Mouse (Mus musculus) MEL (cell line): Measurements from ENCODE around the gene Mterf2. TPM values are rescaled to one million over a fixed set of nuclear protein-coding genes. Genes with fewer than 3 reads are reported as not detected.
A peak's percentile ranks its signal among the peaks of the same experiment; 100 is the strongest.

Experiments
- DNase-seq: peaks from one replicate; pipeline ENCODE4 v3.0.0; 2011; ENCODE audit warnings: low read depth, low spot score
- H3K27ac ChIP-seq: 2 replicates; pipeline ENCODE4 v1.5.1; 2012; ENCODE audit warnings: low read depth, mild to moderate bottlenecking, control low read depth, low read length, moderate library complexity; ENCODE audit not compliant: control insufficient read depth
- H3K27me3 ChIP-seq, 2 experiments: fragments of 150-350 bp in 1 of 2; sonication (generic) in 1 of 2; 2 replicates each; pipeline ENCODE4 v1.6.1; 2012; ENCODE audit warnings: low read length in 2 of 2, mild to moderate bottlenecking in 2 of 2, improper control_type of control experiment in 1 of 2, moderate library complexity in 1 of 2; ENCODE audit not compliant: insufficient read depth in 2 of 2, control insufficient read depth in 1 of 2
- H3K36me3 ChIP-seq, 2 experiments: 2 replicates each; pipeline ENCODE4 v1.6.1; 2012 to 2014; ENCODE audit warnings: low read length in 2 of 2, improper control_type of control experiment in 1 of 2, inconsistent platforms in 1 of 2, mild to moderate bottlenecking in 1 of 2; ENCODE audit not compliant: insufficient read depth in 2 of 2, control insufficient read depth in 1 of 2
- H3K4me1 ChIP-seq, 2 experiments: fragments of 150-350 bp in 1 of 2; sonication (generic) in 1 of 2; 2 replicates each; pipeline ENCODE4 v1.6.1; 2012; ENCODE audit warnings: low read length in 2 of 2, improper control_type of control experiment in 1 of 2, mild to moderate bottlenecking in 1 of 2; ENCODE audit not compliant: insufficient read depth in 2 of 2, control insufficient read depth in 1 of 2
- H3K4me3 ChIP-seq, 2 experiments: fragments of 150-350 bp in 1 of 2; sonication (generic) in 1 of 2; 2 replicates each; pipeline ENCODE4 v1.5.1; 2012; ENCODE audit warnings: low read depth in 2 of 2, low read length in 2 of 2, mild to moderate bottlenecking in 2 of 2, moderate library complexity in 2 of 2, control low read depth in 1 of 2, improper control_type of control experiment in 1 of 2; ENCODE audit not compliant: control insufficient read depth in 1 of 2, insufficient read depth in 1 of 2
- H3K79me2 ChIP-seq: 2 replicates; pipeline ENCODE4 v1.6.1; 2012; ENCODE audit warnings: mild to moderate bottlenecking, low read length, moderate library complexity; ENCODE audit not compliant: control insufficient read depth, poor library complexity, insufficient read depth
- H3K9ac ChIP-seq: 2 replicates; pipeline ENCODE4 v1.6.1; 2012; ENCODE audit warnings: low read depth, mild to moderate bottlenecking, control low read depth, low read length, moderate library complexity; ENCODE audit not compliant: control insufficient read depth, poor library complexity, severe bottlenecking
- H3K9me3 ChIP-seq: fragments of 150-350 bp; sonication (generic); replicated peaks from 2 replicates; pipeline ENCODE4 v1.6.1; 2012; ENCODE audit warnings: mild to moderate bottlenecking, low read length, improper control_type of control experiment, moderate library complexity; ENCODE audit not compliant: insufficient read depth
- BHLHE40 ChIP-seq: IDR thresholded peaks from 2 replicates; pipeline ENCODE4 v1.6.1; 2012; ENCODE audit warnings: low read depth, mild to moderate bottlenecking, inconsistent platforms, low read length, improper control_type of control experiment, borderline replicate concordance
- CHD1 ChIP-seq: IDR thresholded peaks from 2 replicates; pipeline ENCODE4 v1.6.1; 2012; ENCODE audit warnings: low read depth, mild to moderate bottlenecking, inconsistent platforms, low read length, improper control_type of control experiment
- CHD2 ChIP-seq: IDR thresholded peaks from 2 replicates; pipeline ENCODE4 v1.6.1; 2011; ENCODE audit warnings: low read length, improper control_type of control experiment
- E2F4 ChIP-seq: IDR thresholded peaks from 2 replicates; pipeline ENCODE4 v1.6.1; 2011; ENCODE audit warnings: low read depth, low read length, improper control_type of control experiment, borderline replicate concordance
- ELF1 ChIP-seq: IDR thresholded peaks from 2 replicates; pipeline ENCODE4 v1.6.1; 2014; ENCODE audit warnings: low read depth, mild to moderate bottlenecking, inconsistent platforms, low read length, improper control_type of control experiment, moderate library complexity
- EP300 ChIP-seq, 2 experiments: IDR thresholded peaks; 2 replicates each; pipeline ENCODE4 v1.6.1; 2011; ENCODE audit warnings: improper control_type of control experiment in 2 of 2, low read length in 2 of 2, low read depth in 1 of 2, mild to moderate bottlenecking in 1 of 2
- ETS1 ChIP-seq: IDR thresholded peaks from 2 replicates; pipeline ENCODE4 v1.6.1; 2012; ENCODE audit warnings: low read depth, mild to moderate bottlenecking, inconsistent platforms, low read length, improper control_type of control experiment, moderate library complexity
- GABPA ChIP-seq: IDR thresholded peaks from 2 replicates; pipeline ENCODE4 v1.6.1; 2012; ENCODE audit warnings: low read depth, mild to moderate bottlenecking, inconsistent platforms, low read length, improper control_type of control experiment, moderate library complexity
- HCFC1 ChIP-seq: IDR thresholded peaks from 2 replicates; pipeline ENCODE4 v1.6.1; 2012; ENCODE audit warnings: low read depth, mild to moderate bottlenecking, inconsistent platforms, low read length, improper control_type of control experiment, moderate library complexity
- JUND ChIP-seq: IDR thresholded peaks from 2 replicates; pipeline ENCODE4 v1.6.1; 2011; ENCODE audit warnings: low read depth, mild to moderate bottlenecking, improper control_type of control experiment, low read length
- KAT2A ChIP-seq: conservative IDR thresholded peaks from 2 replicates; pipeline ENCODE4 v1.6.1; 2012; ENCODE audit warnings: low read depth, low read length, improper control_type of control experiment, inconsistent platforms
- MAFK ChIP-seq: IDR thresholded peaks from 2 replicates; pipeline ENCODE4 v1.6.1; 2011; ENCODE audit warnings: low read depth, mild to moderate bottlenecking, low read length, improper control_type of control experiment, borderline replicate concordance
- MAZ ChIP-seq: IDR thresholded peaks from 2 replicates; pipeline ENCODE4 v1.6.1; 2012; ENCODE audit warnings: low read depth, mild to moderate bottlenecking, inconsistent platforms, low read length, improper control_type of control experiment
- MEF2A ChIP-seq: IDR thresholded peaks from 2 replicates; pipeline ENCODE4 v1.6.1; 2014; ENCODE audit warnings: low read depth, mild to moderate bottlenecking, inconsistent platforms, low read length, improper control_type of control experiment; ENCODE audit not compliant: poor library complexity, insufficient replicate concordance, severe bottlenecking; ENCODE audit errors: extremely low read depth
- MXI1 ChIP-seq: IDR thresholded peaks from 2 replicates; pipeline ENCODE4 v1.6.1; 2011; ENCODE audit warnings: mild to moderate bottlenecking, low read depth, low read length, improper control_type of control experiment
- MYB ChIP-seq: IDR thresholded peaks from 2 replicates; pipeline ENCODE4 v1.6.1; 2011; ENCODE audit warnings: mild to moderate bottlenecking, low read depth, low read length, improper control_type of control experiment
- MYC ChIP-seq: IDR thresholded peaks from 2 replicates; pipeline ENCODE4 v1.6.1; 2011; ENCODE audit warnings: low read depth, mild to moderate bottlenecking, low read length, improper control_type of control experiment, moderate library complexity
- NRF1 ChIP-seq: IDR thresholded peaks from 2 replicates; pipeline ENCODE4 v1.6.1; 2014; ENCODE audit warnings: low read depth, mild to moderate bottlenecking, inconsistent platforms, low read length, improper control_type of control experiment, moderate library complexity; ENCODE audit not compliant: poor library complexity, insufficient read depth, severe bottlenecking
- POLR2A ChIP-seq, 2 experiments: IDR thresholded peaks; 2 replicates each; pipeline ENCODE4 v1.6.1; 2011 to 2012; ENCODE audit warnings: low read length in 2 of 2, mild to moderate bottlenecking in 2 of 2, control low read depth in 1 of 2, improper control_type of control experiment in 1 of 2, low read depth in 1 of 2, moderate library complexity in 1 of 2; ENCODE audit not compliant: control insufficient read depth in 1 of 2, insufficient read depth in 1 of 2, poor library complexity in 1 of 2
- POLR2AphosphoS2 ChIP-seq: IDR thresholded peaks from 2 replicates; pipeline ENCODE4 v1.6.1; 2011; ENCODE audit warnings: low read length, improper control_type of control experiment
- POLR2AphosphoS5 ChIP-seq: IDR thresholded peaks from 2 replicates; pipeline ENCODE4 v1.6.1; 2012; ENCODE audit warnings: low read depth, borderline replicate concordance, mild to moderate bottlenecking, inconsistent platforms, low read length, moderate library complexity, mixed read lengths
- RAD21 ChIP-seq: IDR thresholded peaks from 2 replicates; pipeline ENCODE4 v1.6.1; 2011; ENCODE audit warnings: mild to moderate bottlenecking, low read depth, low read length, improper control_type of control experiment
- RCOR1 ChIP-seq: IDR thresholded peaks from 2 replicates; pipeline ENCODE4 v1.6.1; 2012; ENCODE audit warnings: low read depth, mild to moderate bottlenecking, inconsistent platforms, low read length, improper control_type of control experiment
- SIN3A ChIP-seq: IDR thresholded peaks from 2 replicates; pipeline ENCODE4 v1.6.1; 2012; ENCODE audit warnings: low read length, improper control_type of control experiment, inconsistent platforms
- SMC3 ChIP-seq: IDR thresholded peaks from 2 replicates; pipeline ENCODE4 v1.6.1; 2011; ENCODE audit warnings: low read depth, low read length, improper control_type of control experiment
- TAL1 ChIP-seq: IDR thresholded peaks from 2 replicates; pipeline ENCODE4 v1.6.1; 2012; ENCODE audit warnings: mild to moderate bottlenecking, inconsistent platforms, low read length, moderate library complexity, mixed read lengths
- TBP ChIP-seq: IDR thresholded peaks from 2 replicates; pipeline ENCODE4 v1.8.0; 2011; ENCODE audit warnings: low read depth, low read length, improper control_type of control experiment
- UBTF ChIP-seq: IDR thresholded peaks from 2 replicates; pipeline ENCODE4 v1.6.1; 2012; ENCODE audit warnings: low read depth, mild to moderate bottlenecking, inconsistent platforms, low read length, improper control_type of control experiment, moderate library complexity, borderline replicate concordance; ENCODE audit not compliant: insufficient read depth
- USF1 ChIP-seq: IDR thresholded peaks from 2 replicates; pipeline ENCODE4 v1.6.1; 2014; ENCODE audit warnings: low read depth, mild to moderate bottlenecking, inconsistent platforms, low read length, improper control_type of control experiment, moderate library complexity
- USF2 ChIP-seq, 2 experiments: IDR thresholded peaks; 2 replicates each; pipeline ENCODE4 v1.6.1; 2011 to 2012; ENCODE audit warnings: improper control_type of control experiment in 2 of 2, low read length in 2 of 2, borderline replicate concordance in 1 of 2, inconsistent platforms in 1 of 2, low read depth in 1 of 2, mild to moderate bottlenecking in 1 of 2; ENCODE audit not compliant: insufficient read depth in 1 of 2
- ZC3H11A ChIP-seq: IDR thresholded peaks from 2 replicates; pipeline ENCODE4 v1.6.1; 2012; ENCODE audit warnings: low read depth, mild to moderate bottlenecking, inconsistent platforms, low read length, improper control_type of control experiment
- ZKSCAN1 ChIP-seq: IDR thresholded peaks from 2 replicates; pipeline ENCODE4 v1.6.1; 2012; ENCODE audit warnings: low read depth, mild to moderate bottlenecking, inconsistent platforms, low read length, improper control_type of control experiment, moderate library complexity
- ZMIZ1 ChIP-seq: IDR thresholded peaks from 2 replicates; pipeline ENCODE4 v1.6.1; 2012; ENCODE audit warnings: low read depth, mild to moderate bottlenecking, inconsistent platforms, low read length, improper control_type of control experiment, moderate library complexity
- ZNF384 ChIP-seq: IDR thresholded peaks from 2 replicates; pipeline ENCODE4 v1.6.1; 2012; ENCODE audit warnings: low read depth, mild to moderate bottlenecking, inconsistent platforms, low read length, improper control_type of control experiment
- polyA plus RNA-seq, 2 experiments: library from polyadenylated mRNA; stranded (reverse) in 1 of 2; unstranded in 1 of 2; fragments of >175 nt in 1 of 2; fragments of >200 nt in 1 of 2; gene quantifications; 2 replicates each; pipeline versions ENCODE4 v1.2.1 to v1.2.4; 2012; ENCODE audit warnings: low replicate concordance in 2 of 2, low read depth in 1 of 2; ENCODE audit not compliant: insufficient read length in 2 of 2, insufficient read depth in 1 of 2, missing spikeins in 1 of 2
- total RNA-seq: library from RNA; depleted of rRNA; stranded (reverse); fragments of 300-350 nt; gene quantifications from 2 replicates; pipeline ENCODE4 v1.2.3, GENCODE M21; 2012; rRNA removed

The Mterf2 gene
- total RNA-seq (2.4 and 3.5 TPM in 2 replicates), polyA plus RNA-seq (1 to 10 TPM in 1 of 2 experiments, not detected in 1; 9.6 TPM)

GRCm38 (mm10) chr10:85127395-85128287, at the start of gene Mterf2:
Gene Mterf2, minus strand, starts transcription at chr10:85128027.
- Histone ChIP-seq H3K4me3 (peak within 1 kb of the TSS; percentile 83 to 95), H3K27me3 (no peaks in the 10 kb centered on the region; a peak in 1 of 4 replicates), H3K27ac (no peak within 1 kb of the TSS), H3K36me3 (peaks cover 0 to 7% of the 10 kb centered on the region in 2 experiments; a peak in 1 of 4 replicates), H3K9ac (peak within 1 kb of the TSS; percentile 65), H3K9me3 (no peaks in the 10 kb centered on the region), H3K79me2 (no peaks in the 10 kb centered on the region), H3K4me1 (peaks cover 0 to 4% of the 10 kb centered on the region in 2 experiments; a peak in 2 of 4 replicates)
- peak; percentile 98 for DNase-seq
- TF ChIP-seq E2F4: no peak
- 0 out of 2 replicates have a peak, but pooled peaks have one; percentile 13 for TF ChIP-seq TBP
- TF ChIP-seq CHD2: peak; percentile 79
- no peak for TF ChIP-seq UBTF
- no peak for TF ChIP-seq TAL1
- TF ChIP-seq POLR2AphosphoS2: no peak
- TF ChIP-seq MYC: no peak
- no peak for TF ChIP-seq MYB
- no peak for TF ChIP-seq JUND
- peak; percentile 59 for TF ChIP-seq USF1
- no peak for TF ChIP-seq MEF2A
- TF ChIP-seq MAFK: no peak
- peak; percentile 27 to 48; a peak in 1 of 4 replicates for TF ChIP-seq POLR2A (IDR thresholded peaks at IDR 0.05; ENCODE audit: control insufficient read depth in 1 of 2, insufficient read depth in 1 of 2, low read depth in 1 of 2, low read length in 2 of 2, poor library complexity in 1 of 2)
- no peak for TF ChIP-seq NRF1
- no peak for TF ChIP-seq ZKSCAN1
- TF ChIP-seq RAD21: peak; percentile 15
- no peak for TF ChIP-seq MXI1
- TF ChIP-seq ZNF384: no peak
- peak; percentile 73 for TF ChIP-seq HCFC1
- TF ChIP-seq ZMIZ1: no peak
- TF ChIP-seq SIN3A: no peak
- TF ChIP-seq MAZ: no peak
- TF ChIP-seq POLR2AphosphoS5: no peak
- TF ChIP-seq EP300 (IDR thresholded peaks at IDR 0.05; ENCODE audit: low read depth in 1 of 2, low read length in 2 of 2): no peak
- no peak for TF ChIP-seq RCOR1
- no peak for TF ChIP-seq GABPA
- no peak for TF ChIP-seq BHLHE40
- TF ChIP-seq ZC3H11A: no peak
- no peak for TF ChIP-seq USF2 (IDR thresholded peaks at IDR 0.05; ENCODE audit: borderline replicate concordance in 1 of 2, insufficient read depth in 1 of 2, low read depth in 1 of 2, low read length in 2 of 2)
- TF ChIP-seq ETS1: peak; percentile 6; the same call in 1 of the 2 replicates
- TF ChIP-seq SMC3: peak; percentile 39
- TF ChIP-seq CHD1: no peak
- peak; percentile 79 for TF ChIP-seq ELF1
- TF ChIP-seq KAT2A: peak; percentile 35; the same call in 1 of the 2 replicates
